Mouse (Mus musculus) myocyte (in vitro differentiated cells): Measurements from ENCODE around the gene Ctcf. TPM values are rescaled to one million over a fixed set of nuclear protein-coding genes. Genes with fewer than 3 reads are reported as not detected.
"Not testable (repeated sequence)": the region's sequence is repeated elsewhere in the genome, so short reads cannot be mapped to it uniquely, and the experiment has no call there.

Source experiments
- H3K27me3 ChIP-seq: one replicate; pipeline ENCODE4 v1.6.1; 2011; ENCODE audit not compliant: control insufficient read depth, insufficient read depth, insufficient read length
- H3K36me3 ChIP-seq: one replicate; pipeline ENCODE4 v1.6.1; 2011; ENCODE audit not compliant: control insufficient read depth, insufficient read depth
- H3K4me2 ChIP-seq: one replicate; pipeline ENCODE4 v1.6.1; 2011; ENCODE audit warnings: low read depth, control low read depth
- H3K4me3 ChIP-seq: one replicate; pipeline ENCODE4 v1.5.1; 2011; ENCODE audit warnings: mild to moderate bottlenecking, control low read depth, moderate library complexity
- H3K79me2 ChIP-seq: one replicate; pipeline ENCODE4 v1.6.1; 2011; ENCODE audit not compliant: control insufficient read depth, insufficient read depth
- H3ac ChIP-seq: one replicate; pipeline ENCODE4 v1.6.1; 2011; ENCODE audit not compliant: control insufficient read depth, insufficient read length
- CEBPB ChIP-seq: IDR thresholded peaks from 2 replicates; pipeline ENCODE4 v1.6.1; 2011; ENCODE audit warnings: mild to moderate bottlenecking, moderate library complexity; ENCODE audit not compliant: poor library complexity, insufficient read depth, severe bottlenecking
- E2F4 ChIP-seq: IDR thresholded peaks from one replicate; pipeline ENCODE4 v1.6.1; 2011; ENCODE audit warnings: mild to moderate bottlenecking, control low read depth, moderate library complexity; ENCODE audit not compliant: insufficient read depth
- MAX ChIP-seq: IDR thresholded peaks from one replicate; pipeline ENCODE4 v1.6.1; 2011; ENCODE audit warnings: low read depth, mild to moderate bottlenecking, control low read depth
- MYOD1 ChIP-seq, 3 experiments: IDR thresholded peaks; one replicate each; pipeline ENCODE4 v1.6.1; 2011; ENCODE audit warnings: control low read depth in 2 of 3, low read depth in 2 of 3, mild to moderate bottlenecking in 2 of 3, moderate library complexity in 1 of 3; ENCODE audit not compliant: insufficient read length in 2 of 3, control insufficient read depth in 1 of 3
- MYOG ChIP-seq, 3 experiments: IDR thresholded peaks; one replicate each; pipeline ENCODE4 v1.6.1; 2011; ENCODE audit warnings: control low read depth in 2 of 3, low read depth in 2 of 3, mild to moderate bottlenecking in 2 of 3; ENCODE audit not compliant: insufficient read length in 2 of 3, control insufficient read depth in 1 of 3, insufficient read depth in 1 of 3
- POLR2A ChIP-seq: IDR thresholded peaks from one replicate; pipeline ENCODE4 v1.6.1; 2011; ENCODE audit warnings: low read depth, mild to moderate bottlenecking, control low read depth, moderate library complexity; ENCODE audit not compliant: insufficient read length
- POLR2AphosphoS2 ChIP-seq: IDR thresholded peaks from one replicate; pipeline ENCODE4 v1.6.1; 2011; ENCODE audit warnings: low read depth, control low read depth; ENCODE audit not compliant: insufficient read length
- REST ChIP-seq: IDR thresholded peaks from one replicate; pipeline ENCODE4 v1.6.1; 2011; ENCODE audit warnings: mild to moderate bottlenecking, control low read depth, moderate library complexity; ENCODE audit not compliant: insufficient read depth, insufficient read length
- SRF ChIP-seq: IDR thresholded peaks from one replicate; pipeline ENCODE4 v1.6.1; 2011; ENCODE audit warnings: low read depth; ENCODE audit not compliant: control insufficient read depth, insufficient read length
- TCF12 ChIP-seq: IDR thresholded peaks from one replicate; pipeline ENCODE4 v1.6.1; 2011; ENCODE audit warnings: mild to moderate bottlenecking, control low read depth; ENCODE audit not compliant: poor library complexity, insufficient read depth, severe bottlenecking
- TCF3 ChIP-seq: IDR thresholded peaks from one replicate; pipeline ENCODE4 v1.6.1; 2011; ENCODE audit warnings: low read depth, control low read depth; ENCODE audit not compliant: insufficient read length
- USF1 ChIP-seq: IDR thresholded peaks from one replicate; pipeline ENCODE4 v1.6.1; 2011; ENCODE audit warnings: low read depth, mild to moderate bottlenecking, control low read depth, moderate library complexity
- polyA plus RNA-seq: library from polyadenylated mRNA; unstranded; fragments of >200 nt; fragmentation: generic; extraction: Trizol; gene quantifications from one replicate; pipeline ENCODE4 v1.2.1, GENCODE M21; 2012; ENCODE audit warnings: missing spikeins

Ctcf gene
- polyA plus RNA-seq, 1 experiment: 17.6 TPM

GRCm38 (mm10) chr8:105596362-105597034, 39.9 kb upstream of the Ctcf start:
- Histone ChIP-seq H3K4me2 (peak overlapping the region; percentile 91), H3ac (no peak overlapping the region), H3K27me3 (no peaks in the 10 kb centered on the region), H3K4me3 (peak overlapping the region; percentile 40), H3K79me2 (no peaks in the 10 kb centered on the region), H3K36me3 (no peaks in the 10 kb centered on the region)
- no peak for TF ChIP-seq POLR2AphosphoS2
- TF ChIP-seq TCF3: no peak
- TF ChIP-seq MYOD1 (IDR thresholded peaks at IDR 0.05; ENCODE audit: control insufficient read depth in 1 of 3, insufficient read length in 2 of 3, low read depth in 2 of 3): peak in 1 of 3 experiments; percentile 36
- TF ChIP-seq MYOG (IDR thresholded peaks at IDR 0.05; ENCODE audit: control insufficient read depth in 1 of 3, insufficient read depth in 1 of 3, insufficient read length in 2 of 3, low read depth in 2 of 3): peak in 1 of 3 experiments; percentile 42

GRCm38 (mm10) chr8:105598777-105599176, 37.6 kb upstream of the Ctcf start:
- no peak overlapping the region for H3K4me3 ChIP-seq
- H3K4me2 ChIP-seq: no peak overlapping the region
- H3ac ChIP-seq: no peak overlapping the region
- H3K79me2 ChIP-seq: no peaks in the 10 kb centered on the region
- TF ChIP-seq SRF (no peak), TCF12 (no peak), POLR2A (no peak), MAX (no peak), REST (no peak), E2F4 (no peak), MYOD1 (IDR thresholded peaks at IDR 0.05; ENCODE audit: control insufficient read depth in 1 of 3, insufficient read length in 2 of 3, low read depth in 2 of 3) (no peak), MYOG (IDR thresholded peaks at IDR 0.05; ENCODE audit: control insufficient read depth in 1 of 3, insufficient read depth in 1 of 3, insufficient read length in 2 of 3, low read depth in 2 of 3) (no peak), TCF3 (no peak), POLR2AphosphoS2 (no peak), CEBPB (no peak), USF1 (no peak)
- H3K36me3 ChIP-seq: no peaks in the 10 kb centered on the region
- no peaks in the 10 kb centered on the region for H3K27me3 ChIP-seq

- Histone ChIP-seq H3K79me2 (no peaks in the 10 kb centered on the region), H3ac (no peak overlapping the region), H3K27me3 (no peaks in the 10 kb centered on the region), H3K36me3 (no peaks in the 10 kb centered on the region), H3K4me3 (no peak overlapping the region), H3K4me2 (peak overlapping the region; percentile 12)
- TF ChIP-seq USF1 (peak; percentile 23), REST (no peak)
Observed at GRCm38 (mm10) chr8:105601301-105601700, 35.1 kb upstream of the Ctcf start.

- H3K4me2 ChIP-seq, H3K36me3 ChIP-seq, H3K4me3 ChIP-seq, H3K79me2 ChIP-seq, H3ac ChIP-seq, H3K27me3 ChIP-seq: not testable (repeated sequence)
Observed at GRCm38 (mm10) chr8:105602540-105602939, 33.8 kb upstream of the Ctcf start.

GRCm38 (mm10) chr8:105604804-105605381, 31.5 kb upstream of the Ctcf start, which contains the start of gene Ripor1:
Gene Ripor1, plus strand, starts transcription at chr8:105605255.
- TF ChIP-seq POLR2A (peak; percentile 97), TCF3 (peak; percentile 62), POLR2AphosphoS2 (peak; percentile 99), MYOG (IDR thresholded peaks at IDR 0.05; ENCODE audit: control insufficient read depth in 1 of 3, insufficient read depth in 1 of 3, insufficient read length in 2 of 3, low read depth in 2 of 3) (peak in 2 of 3 experiments; percentile 72 to 79), MYOD1 (IDR thresholded peaks at IDR 0.05; ENCODE audit: control insufficient read depth in 1 of 3, insufficient read length in 2 of 3, low read depth in 2 of 3) (peak in 2 of 3 experiments; percentile 79 to 93), SRF (no peak)
- H3K36me3 ChIP-seq: no peaks in the 10 kb centered on the region
- peak within 1 kb of the TSS; percentile 98 for H3K4me2 ChIP-seq
- H3K79me2 ChIP-seq: peaks cover 33% of the 10 kb centered on the region
- H3ac ChIP-seq: peak within 1 kb of the TSS; percentile 71
- H3K4me3 ChIP-seq: peak within 1 kb of the TSS; percentile 84
- H3K27me3 ChIP-seq: no peaks in the 10 kb centered on the region
